Mouse (Mus musculus): ENCODE measurements around the gene Pgap3. TPM values are rescaled to one million over a fixed set of nuclear protein-coding genes. Genes with fewer than 3 reads are reported as not detected.

The Pgap3 gene
- total RNA-seq, 2 experiments from 2014 or later = 4.6 to 5.6 TPM

Other genes with a start within 250 kb of the Pgap3 start
- 10 to 100 TPM; 28.5 to 34.8 TPM for gene Med1, start 207.2 kb downstream of the Pgap3 start, total RNA-seq (2021)
- gene Cdk12, start 197.4 kb downstream of the Pgap3 start, total RNA-seq (2021) = 10 to 100 TPM; 28.5 to 31.0 TPM
- not detected for gene Neurod2, start 70.8 kb downstream of the Pgap3 start, total RNA-seq (2021)
- gene Ppp1r1b, start 52.1 kb downstream of the Pgap3 start, total RNA-seq (2021) = under 1 TPM; 0.52 to 0.70 TPM
- 10 to 100 TPM; 14.1 to 16.9 TPM for gene Stard3, start 42.1 kb downstream of the Pgap3 start, total RNA-seq (2021)
- 100 to 1,000 TPM; 447 to 769 TPM for gene Tcap, start 16.7 kb downstream of the Pgap3 start, total RNA-seq (2021)
- gene Pnmt, start 14.0 kb downstream of the Pgap3 start, total RNA-seq (2021) = under 1 TPM in 1 of 2 experiments, not detected in 1; 0.71 TPM
- 10 to 100 TPM; 19.6 to 23.5 TPM for gene Erbb2, start 12.0 kb upstream of the Pgap3 start, total RNA-seq (2021)
- gene Mien1, start 38.5 kb upstream of the Pgap3 start, total RNA-seq (2021) = 10 to 100 TPM; 28.0 to 29.0 TPM
- gene Grb7, start 45.9 kb upstream of the Pgap3 start, total RNA-seq (2021) = under 1 TPM in 1 of 2 experiments, not detected in 1; 0.16 TPM
- gene Ikzf3, start 145.5 kb upstream of the Pgap3 start, total RNA-seq (2021) = under 1 TPM; 0.54 to 0.74 TPM
- not detected for gene Zpbp2, start 150.6 kb upstream of the Pgap3 start, total RNA-seq (2021)
- 10 to 100 TPM; 28.0 to 28.3 TPM for gene Ormdl3, start 186.9 kb upstream of the Pgap3 start, total RNA-seq (2021)
- gene Lrrc3c, start 197.8 kb upstream of the Pgap3 start, total RNA-seq (2021) = not detected
- 10 to 100 TPM; 11.0 to 13.9 TPM for gene Gm12355, start 225.2 kb upstream of the Pgap3 start, total RNA-seq (2021)
- gene Gsdma3, start 225.9 kb upstream of the Pgap3 start, total RNA-seq (2021) = under 1 TPM; 0.49 to 0.76 TPM
- not detected for gene Gsdma2, start 246.3 kb upstream of the Pgap3 start, total RNA-seq (2021)

Data from gastrocnemius, postnatal 4 days (tissue).